Mouse (Mus musculus) CH12.LX (cell line): Measurements from ENCODE around the gene Art3. TPM values are rescaled to one million over a fixed set of nuclear protein-coding genes. Genes with fewer than 3 reads are reported as not detected.

Source experiments
- DNase-seq: peaks from one replicate; pipeline ENCODE4 v3.0.0-alpha.2; 2013; ENCODE audit errors: extremely low read depth
- H3K27ac ChIP-seq: 2 replicates; pipeline ENCODE4 v1.5.1; 2012; ENCODE audit warnings: low read depth, mild to moderate bottlenecking, control low read depth, moderate library complexity; ENCODE audit not compliant: insufficient read depth
- H3K27me3 ChIP-seq: replicated peaks from 2 replicates; pipeline ENCODE3; 2012; ENCODE audit warnings: inconsistent platforms
- H3K36me3 ChIP-seq, 2 experiments: replicated peaks in 1 of 2; 2 replicates each; pipeline versions ENCODE3 to v1.6.1; 2012; ENCODE audit warnings: inconsistent platforms in 1 of 2, low read length in 1 of 2, mild to moderate bottlenecking in 1 of 2, mixed read lengths in 1 of 2, moderate library complexity in 1 of 2; ENCODE audit not compliant: control insufficient read depth in 1 of 2, insufficient read depth in 1 of 2
- H3K4me1 ChIP-seq, 2 experiments: 2 replicates each; pipeline ENCODE4 v1.6.1; 2012; ENCODE audit warnings: inconsistent platforms in 1 of 2, moderate library complexity in 1 of 2; ENCODE audit not compliant: insufficient read depth in 2 of 2, control insufficient read depth in 1 of 2
- H3K4me2 ChIP-seq: 2 replicates; pipeline ENCODE4 v1.6.1; 2012; ENCODE audit warnings: low read depth, mild to moderate bottlenecking, control low read depth; ENCODE audit not compliant: poor library complexity, insufficient read depth, severe bottlenecking
- H3K4me3 ChIP-seq, 3 experiments: fragments of 150-350 bp in 1 of 3; sonication (generic) in 1 of 3; replicated peaks in 1 of 3; 2 replicates each; pipeline versions ENCODE3 to v1.5.1; 2011 to 2012; ENCODE audit warnings: low read depth in 2 of 3, low read length in 2 of 3, mild to moderate bottlenecking in 2 of 3, moderate library complexity in 2 of 3, control low read depth in 1 of 3, improper control_type of control experiment in 1 of 3, inconsistent platforms in 1 of 3, mixed read lengths in 1 of 3; ENCODE audit not compliant: poor library complexity in 1 of 3
- H3K79me2 ChIP-seq: replicated peaks from 2 replicates; pipeline ENCODE4 v1.6.1; 2012; ENCODE audit warnings: mild to moderate bottlenecking, moderate library complexity; ENCODE audit not compliant: control insufficient read depth, poor library complexity, insufficient read depth, severe bottlenecking; ENCODE audit errors: extremely low read depth
- H3K9ac ChIP-seq: 2 replicates; pipeline ENCODE4 v1.6.1; 2012; ENCODE audit warnings: low read depth, mild to moderate bottlenecking, control low read depth, moderate library complexity; ENCODE audit not compliant: insufficient read depth
- H3K9me3 ChIP-seq: replicated peaks from 2 replicates; pipeline ENCODE3; 2012; ENCODE audit warnings: low read length, inconsistent platforms, mixed read lengths
- CTCF ChIP-seq, 2 experiments: IDR thresholded peaks in 1 of 2; conservative IDR thresholded peaks in 1 of 2; 2 replicates each; pipeline ENCODE4 v1.5.1; 2011 to 2012; ENCODE audit warnings: low read depth in 2 of 2, low read length in 2 of 2, improper control_type of control experiment in 1 of 2, inconsistent platforms in 1 of 2, mild to moderate bottlenecking in 1 of 2, moderate library complexity in 1 of 2
- E2F4 ChIP-seq: IDR thresholded peaks from 2 replicates; pipeline ENCODE4 v1.6.1; 2011; ENCODE audit warnings: low read depth, low read length, improper control_type of control experiment; ENCODE audit not compliant: insufficient replicate concordance
- ELF1 ChIP-seq: IDR thresholded peaks from 2 replicates; pipeline ENCODE4 v1.6.1; 2014; ENCODE audit warnings: low read depth, mild to moderate bottlenecking, inconsistent platforms, low read length, improper control_type of control experiment
- EP300 ChIP-seq: IDR thresholded peaks from 2 replicates; pipeline ENCODE4 v1.6.1; 2011; ENCODE audit warnings: low read length, improper control_type of control experiment
- ETS1 ChIP-seq: conservative IDR thresholded peaks from 2 replicates; pipeline ENCODE4 v1.6.1; 2012; ENCODE audit warnings: low read depth, mild to moderate bottlenecking, inconsistent platforms, low read length, improper control_type of control experiment, moderate library complexity
- HCFC1 ChIP-seq: IDR thresholded peaks from 2 replicates; pipeline ENCODE4 v1.6.1; 2012; ENCODE audit warnings: low read depth, mild to moderate bottlenecking, inconsistent platforms, low read length, improper control_type of control experiment
- JUN ChIP-seq: IDR thresholded peaks from 2 replicates; pipeline ENCODE4 v1.6.1; 2011; ENCODE audit warnings: low read depth, mild to moderate bottlenecking, low read length, improper control_type of control experiment, moderate library complexity; ENCODE audit not compliant: insufficient read depth
- KAT2A ChIP-seq: IDR thresholded peaks from 2 replicates; pipeline ENCODE4 v1.6.1; 2012; ENCODE audit warnings: low read length, improper control_type of control experiment, inconsistent platforms; ENCODE audit not compliant: insufficient replicate concordance
- MAX ChIP-seq: IDR thresholded peaks from 2 replicates; pipeline ENCODE4 v1.6.1; 2011; ENCODE audit warnings: low read length, improper control_type of control experiment
- MAZ ChIP-seq: IDR thresholded peaks from 2 replicates; pipeline ENCODE4 v1.6.1; 2012; ENCODE audit warnings: low read depth, mild to moderate bottlenecking, inconsistent platforms, low read length, improper control_type of control experiment, moderate library complexity
- MXI1 ChIP-seq: IDR thresholded peaks from 2 replicates; pipeline ENCODE4 v1.6.1; 2011; ENCODE audit warnings: mild to moderate bottlenecking, low read depth, low read length, improper control_type of control experiment
- MYC ChIP-seq: IDR thresholded peaks from 2 replicates; pipeline ENCODE4 v1.6.1; 2011; ENCODE audit warnings: low read depth, mild to moderate bottlenecking, improper control_type of control experiment, low read length
- NELFE ChIP-seq: IDR thresholded peaks from 2 replicates; pipeline ENCODE4 v1.6.1; 2011; ENCODE audit warnings: low read depth, low read length, improper control_type of control experiment
- PAX5 ChIP-seq: IDR thresholded peaks from 2 replicates; pipeline ENCODE4 v1.6.1; 2012; ENCODE audit warnings: low read length, inconsistent platforms, mixed read lengths
- RCOR1 ChIP-seq: conservative IDR thresholded peaks from 2 replicates; pipeline ENCODE4 v1.6.1; 2012; ENCODE audit warnings: low read depth, mild to moderate bottlenecking, inconsistent platforms, low read length, improper control_type of control experiment
- SIN3A ChIP-seq: IDR thresholded peaks from 2 replicates; pipeline ENCODE4 v1.6.1; 2012; ENCODE audit warnings: low read length, improper control_type of control experiment, inconsistent platforms
- SMC3 ChIP-seq: IDR thresholded peaks from 2 replicates; pipeline ENCODE4 v1.6.1; 2011; ENCODE audit warnings: low read depth, low read length, improper control_type of control experiment
- USF1 ChIP-seq: IDR thresholded peaks from 2 replicates; pipeline ENCODE4 v1.6.1; 2014; ENCODE audit warnings: low read depth, mild to moderate bottlenecking, inconsistent platforms, low read length, improper control_type of control experiment
- USF2 ChIP-seq: conservative IDR thresholded peaks from 2 replicates; pipeline ENCODE4 v1.6.1; 2011; ENCODE audit warnings: low read depth, low read length, improper control_type of control experiment
- ZC3H11A ChIP-seq: IDR thresholded peaks from 2 replicates; pipeline ENCODE4 v1.6.1; 2012; ENCODE audit warnings: low read depth, mild to moderate bottlenecking, inconsistent platforms, low read length, improper control_type of control experiment
- ZMIZ1 ChIP-seq: IDR thresholded peaks from 2 replicates; pipeline ENCODE4 v1.6.1; 2012; ENCODE audit warnings: low read depth, mild to moderate bottlenecking, inconsistent platforms, low read length, improper control_type of control experiment
- dilution Hi-C: fragments of 300-500 bp; cut with MboI; formaldehyde crosslinking; loops from 2 replicates; pipeline ENCODE4 v1.14.3; 2020; ENCODE audit warnings: low sequenced_read_pairs; ENCODE audit not compliant: extremely low pct_unique_long_range_greater_than_20kb, extremely low pct_ligation_motif_present
- in situ Hi-C: fragments of 300-500 bp; cut with MboI; formaldehyde crosslinking; loops from 3 replicates; pipeline ENCODE4 v1.14.3; 2019; ENCODE audit warnings: low sequenced_read_pairs, low pct_ligation_motif_present, low pct_unique_long_range_greater_than_20kb, mixed read lengths
- polyA plus RNA-seq: library from polyadenylated mRNA; unstranded; fragments of >175 nt; gene quantifications from 2 replicates; pipeline ENCODE4 v1.2.1, GENCODE M21; 2012; ENCODE audit warnings: low read depth; ENCODE audit not compliant: insufficient read length
- total RNA-seq, 2 experiments: library from RNA; depleted of rRNA; stranded (reverse); fragments of 300-350 nt in 1 of 2; fragments of >200 nt in 1 of 2; gene quantifications; 2 replicates each; pipeline ENCODE4 v1.2.3; 2012 to 2014

The Art3 gene
- total and polyA plus RNA-seq, 3 experiments: 0.34 TPM; not detected in 2

DNA sequence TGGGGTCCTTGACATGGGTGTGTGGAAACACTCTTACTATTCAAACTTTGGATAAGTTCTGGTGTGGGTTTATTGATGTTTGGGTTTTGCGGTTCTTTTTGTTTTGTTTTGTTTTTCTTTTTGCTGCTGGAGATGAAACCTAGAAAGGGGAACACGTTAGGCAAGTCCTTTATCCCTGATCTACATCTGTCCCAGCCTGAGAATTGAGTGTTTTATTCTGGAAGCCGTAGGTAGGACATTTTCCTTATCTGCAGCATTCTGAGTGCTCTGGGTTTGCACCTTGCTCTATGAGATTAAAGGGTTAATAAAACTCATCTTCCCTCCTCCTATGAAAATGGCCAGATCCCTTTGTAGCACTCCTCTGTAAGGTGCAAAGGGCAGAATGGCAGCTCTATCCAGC lies 64.1 kb downstream of the Art3 start:
- H3K36me3 ChIP-seq: no peaks in the 10 kb centered on the region
- H3K9ac ChIP-seq: no peak overlapping the region
- H3K4me2 ChIP-seq: no peak overlapping the region
- H3K27me3 ChIP-seq: peaks cover 5% of the 10 kb centered on the region
- no peak for DNase-seq
- no peak overlapping the region for H3K27ac ChIP-seq
- TF ChIP-seq MAZ: no peak
- TF ChIP-seq RCOR1: no peak
- no peak for TF ChIP-seq MAX
- no peak for TF ChIP-seq USF2
- TF ChIP-seq HCFC1: no peak
- TF ChIP-seq CTCF (conservative IDR thresholded peaks at IDR 0.05 in 1 of 2, IDR thresholded peaks at IDR 0.05 in 1 of 2; ENCODE audit: low read depth in 2 of 2, low read length in 2 of 2): no peak
- TF ChIP-seq E2F4: no peak
- TF ChIP-seq MXI1: no peak
- no peak for TF ChIP-seq ZMIZ1
- no peak for TF ChIP-seq NELFE
- TF ChIP-seq KAT2A: no peak
- TF ChIP-seq, all 38 proteins: peak for 0
- Histone ChIP-seq H3K9me3 (no peaks in the 10 kb centered on the region), H3K4me1 (peaks cover 0 to 6% of the 10 kb centered on the region in 2 experiments; a peak in 2 of 4 replicates), H3K79me2 (no peaks in the 10 kb centered on the region), H3K4me3 (no peak overlapping the region)
- dilution Hi-C loops: no loop called here
- in situ Hi-C loops: no loop called here

GRCm38 (mm10) chr5:92396476-92396875 lies 64.8 kb downstream of the Art3 start:
- dilution Hi-C loops: no loop called here
- Histone ChIP-seq H3K9ac (no peak overlapping the region), H3K36me3 (no peaks in the 10 kb centered on the region), H3K27me3 (peaks cover 2% of the 10 kb centered on the region), H3K9me3 (no peaks in the 10 kb centered on the region), H3K4me1 (peaks cover 0 to 6% of the 10 kb centered on the region in 2 experiments; a peak in 2 of 4 replicates)
- no peak for DNase-seq
- no peak for TF ChIP-seq CTCF (conservative IDR thresholded peaks at IDR 0.05 in 1 of 2, IDR thresholded peaks at IDR 0.05 in 1 of 2; ENCODE audit: low read depth in 2 of 2, low read length in 2 of 2)
- TF ChIP-seq JUN: no peak
- TF ChIP-seq ETS1: no peak
- no peak for TF ChIP-seq MYC
- TF ChIP-seq EP300: no peak
- TF ChIP-seq ELF1: no peak
- no peak for TF ChIP-seq SMC3
- no peak for TF ChIP-seq E2F4
- TF ChIP-seq MAX: no peak
- no peak for TF ChIP-seq PAX5
- TF ChIP-seq USF1: no peak
- TF ChIP-seq SIN3A: no peak
- no peak for TF ChIP-seq ZC3H11A
- TF ChIP-seq, all 38 proteins: peak for 0
- Histone ChIP-seq H3K27ac (no peak overlapping the region), H3K79me2 (no peaks in the 10 kb centered on the region), H3K4me3 (no peak overlapping the region), H3K4me2 (no peak overlapping the region)
- in situ Hi-C loops: no loop called here
